Mouse (Mus musculus) erythroblast, embryonic 14.5 days (primary cell): Measurements from ENCODE around the gene Flt3. TPM values are rescaled to one million over a fixed set of nuclear protein-coding genes. Genes with fewer than 3 reads are reported as not detected.

Source experiments
- H3K27me3 ChIP-seq: 2 replicates; pipeline ENCODE4 v1.6.1; 2012; ENCODE audit warnings: inconsistent platforms; ENCODE audit not compliant: control insufficient read depth
- H3K36me3 ChIP-seq: 2 replicates; pipeline ENCODE4 v1.6.1; 2012; ENCODE audit warnings: mild to moderate bottlenecking, inconsistent platforms; ENCODE audit not compliant: control insufficient read depth
- H3K4me1 ChIP-seq: 2 replicates; pipeline ENCODE4 v1.6.1; 2012; ENCODE audit warnings: inconsistent platforms; ENCODE audit not compliant: control insufficient read depth
- H3K4me3 ChIP-seq: replicated peaks from 2 replicates; pipeline ENCODE3; 2012; ENCODE audit warnings: moderate library complexity, mild to moderate bottlenecking, inconsistent platforms
- H3K9me3 ChIP-seq: 2 replicates; pipeline ENCODE4 v1.6.1; 2012; ENCODE audit warnings: low read length, inconsistent platforms, mixed read lengths; ENCODE audit not compliant: control insufficient read depth
- GATA1 ChIP-seq: IDR thresholded peaks from 2 replicates; pipeline ENCODE4 v1.6.1; 2012; ENCODE audit warnings: low read length, inconsistent platforms, mixed read lengths
- TAL1 ChIP-seq: IDR thresholded peaks from 3 replicates; pipeline ENCODE4 v1.6.1; 2012; ENCODE audit warnings: low read length, inconsistent platforms, mixed read lengths
- polyA plus RNA-seq: library from polyadenylated mRNA; stranded (reverse); fragments of >175 nt; gene quantifications from 2 replicates; pipeline ENCODE4 v1.2.3, GENCODE M21; 2012

Gene Flt3
- polyA plus RNA-seq, 1 experiment = 0.01 TPM

- Histone ChIP-seq H3K27me3 (peaks cover 15% of the 10 kb centered on the region), H3K4me1 (no peaks in the 10 kb centered on the region), H3K36me3 (no peaks in the 10 kb centered on the region), H3K9me3 (no peaks in the 10 kb centered on the region), H3K4me3 (no peak overlapping the region)
- no peak for TF ChIP-seq TAL1
- no peak for TF ChIP-seq GATA1
These were observed 34.1 kb downstream of the Flt3 start for GRCm38 (mm10) chr5:147365995-147366765.

DNA sequence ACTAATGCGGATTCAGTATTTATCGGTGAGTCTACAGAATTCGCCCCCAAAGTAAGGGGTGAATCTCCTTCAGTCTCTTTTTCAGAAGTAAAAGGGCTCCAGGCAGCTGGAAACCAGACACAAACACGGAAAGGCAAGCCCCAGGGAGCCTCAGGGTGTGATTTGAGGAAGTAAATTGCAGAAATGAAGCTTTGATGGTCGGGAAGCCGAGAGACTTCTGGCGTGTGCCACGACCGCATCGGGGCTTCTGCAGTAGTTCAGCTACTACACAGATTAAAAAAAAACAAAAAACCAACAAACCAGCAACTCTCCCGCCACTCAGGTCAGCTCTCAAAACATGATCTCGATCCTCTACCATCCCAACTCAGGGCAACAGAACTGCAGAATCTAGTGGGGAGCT lies 37.2 kb downstream of the Flt3 start:
- TF ChIP-seq TAL1 (no peak), GATA1 (no peak)
- Histone ChIP-seq H3K4me3 (no peak overlapping the region), H3K9me3 (no peaks in the 10 kb centered on the region), H3K27me3 (peaks cover 15% of the 10 kb centered on the region), H3K36me3 (no peaks in the 10 kb centered on the region), H3K4me1 (no peaks in the 10 kb centered on the region)

DNA sequence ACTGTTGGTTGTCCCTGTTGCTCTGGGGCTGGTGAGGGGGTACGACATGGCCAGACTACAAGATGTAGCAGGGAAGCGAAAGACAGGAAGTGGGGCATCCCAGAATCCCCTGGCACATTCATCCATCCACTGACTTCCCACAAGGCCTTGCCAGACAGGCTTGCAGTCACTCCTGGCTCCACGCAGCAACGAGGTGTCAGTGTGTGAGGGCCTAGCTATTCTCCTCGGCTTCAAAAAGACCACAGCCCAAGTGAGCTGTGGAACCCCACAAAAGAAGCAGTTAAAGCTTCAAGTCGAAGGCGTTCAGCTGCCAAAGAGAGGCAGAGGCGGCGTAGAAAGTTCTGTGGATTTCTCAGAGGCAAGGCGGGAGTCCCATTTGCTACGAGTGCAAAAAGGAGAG lies 41.8 kb downstream of the Flt3 start:
- TF ChIP-seq GATA1 (no peak), TAL1 (no peak)
- no peaks in the 10 kb centered on the region for H3K9me3 ChIP-seq
- H3K4me3 ChIP-seq = no peak overlapping the region
- H3K27me3 ChIP-seq = no peaks in the 10 kb centered on the region
- no peaks in the 10 kb centered on the region for H3K4me1 ChIP-seq
- H3K36me3 ChIP-seq = no peaks in the 10 kb centered on the region

DNA sequence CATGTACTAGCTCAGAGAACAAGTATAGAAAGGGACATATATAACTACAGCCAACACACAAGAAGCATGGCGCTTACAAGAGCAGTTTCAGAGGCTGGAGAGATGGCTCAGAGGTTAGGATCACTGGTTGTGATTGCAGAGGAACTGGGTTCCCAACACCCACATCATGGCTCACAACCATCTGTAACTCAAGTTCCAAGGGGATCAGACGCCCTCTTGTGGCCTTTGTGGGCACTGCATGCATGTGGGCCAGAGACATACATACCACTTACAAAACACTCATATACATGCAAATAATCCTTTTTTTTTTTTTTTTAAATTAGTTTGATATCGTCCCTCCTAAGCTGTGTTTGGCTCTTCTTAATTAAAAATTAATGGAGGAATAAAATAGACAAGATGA lies 42.8 kb downstream of the Flt3 start:
- Histone ChIP-seq H3K27me3 (no peaks in the 10 kb centered on the region), H3K36me3 (no peaks in the 10 kb centered on the region), H3K4me3 (no peak overlapping the region), H3K4me1 (no peaks in the 10 kb centered on the region), H3K9me3 (no peaks in the 10 kb centered on the region)
- no peak for TF ChIP-seq GATA1
- TF ChIP-seq TAL1 = no peak

DNA sequence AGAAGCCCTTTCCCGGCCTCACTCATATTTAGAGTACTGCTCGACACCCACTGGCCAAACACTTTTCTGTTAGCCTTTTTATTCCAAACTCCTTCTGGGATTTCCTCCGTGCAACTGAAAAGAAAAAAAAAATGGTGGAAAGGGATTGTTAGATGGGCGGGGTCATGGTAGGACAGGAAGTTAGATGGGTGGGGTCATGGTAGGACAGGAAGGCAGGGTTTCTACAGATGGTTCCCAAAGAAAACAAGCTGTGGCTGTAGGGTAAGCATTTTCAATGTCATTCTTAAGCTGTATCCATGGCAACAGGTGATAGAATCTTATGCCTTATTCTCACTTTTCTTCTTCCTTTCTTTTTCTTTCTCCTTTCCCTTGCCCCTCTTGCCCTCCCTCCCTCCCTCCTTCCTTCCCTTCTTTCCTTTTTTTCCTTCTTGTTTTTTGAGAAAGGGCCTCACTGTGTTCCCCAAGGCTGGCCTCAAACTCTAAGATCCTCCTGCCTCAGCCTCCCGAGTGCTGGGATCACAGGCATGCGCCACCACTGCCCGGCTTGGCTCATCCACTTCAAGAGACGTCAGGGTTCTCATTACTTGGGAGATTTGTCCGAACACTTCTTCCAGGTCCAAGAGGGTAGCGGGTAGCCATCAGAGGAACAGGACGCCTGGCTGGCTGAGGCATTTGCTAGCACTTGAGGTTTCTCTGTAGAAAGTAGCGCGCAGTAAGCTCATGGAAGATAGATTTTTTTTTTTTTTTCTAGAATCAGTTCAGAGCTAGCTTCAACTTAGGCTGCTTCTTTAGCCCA lies 43.8 kb downstream of the Flt3 start:
- no peak overlapping the region for H3K4me3 ChIP-seq
- no peaks in the 10 kb centered on the region for H3K36me3 ChIP-seq
- H3K27me3 ChIP-seq = no peaks in the 10 kb centered on the region
- H3K9me3 ChIP-seq = no peaks in the 10 kb centered on the region
- no peaks in the 10 kb centered on the region for H3K4me1 ChIP-seq
- TF ChIP-seq TAL1 = no peak
- no peak for TF ChIP-seq GATA1

GRCm38 (mm10) chr5:147355788-147356187 lies 44.5 kb downstream of the Flt3 start:
- Histone ChIP-seq H3K9me3 (no peaks in the 10 kb centered on the region), H3K36me3 (no peaks in the 10 kb centered on the region), H3K4me3 (no peak overlapping the region), H3K27me3 (no peaks in the 10 kb centered on the region), H3K4me1 (no peaks in the 10 kb centered on the region)
- no peak for TF ChIP-seq TAL1

DNA sequence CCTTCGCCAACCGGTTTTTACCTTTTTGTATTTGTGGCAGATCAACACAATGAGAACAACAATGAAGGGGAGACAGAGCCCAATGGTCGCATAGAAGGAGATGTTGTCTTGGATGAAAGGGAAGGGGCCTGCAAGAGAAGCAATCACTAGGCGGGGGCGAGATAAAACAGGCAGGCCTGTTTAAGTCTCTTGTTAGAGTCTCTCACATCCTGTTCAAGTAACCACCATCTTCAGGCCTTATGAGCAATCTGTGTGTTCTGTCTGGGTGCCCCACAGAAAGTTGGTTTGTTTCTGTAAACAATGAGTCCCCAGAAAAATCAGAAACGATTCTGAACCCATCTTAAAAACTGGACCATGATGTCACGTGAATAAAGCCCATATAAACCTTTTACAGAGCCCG lies 45.3 kb downstream of the Flt3 start:
- no peaks in the 10 kb centered on the region for H3K27me3 ChIP-seq
- H3K4me3 ChIP-seq = no peak overlapping the region
- TF ChIP-seq TAL1 = no peak
- no peak for TF ChIP-seq GATA1
- no peaks in the 10 kb centered on the region for H3K36me3 ChIP-seq
- H3K9me3 ChIP-seq = no peaks in the 10 kb centered on the region
- no peaks in the 10 kb centered on the region for H3K4me1 ChIP-seq

GRCm38 (mm10) chr5:147354161-147354780 lies 46.0 kb downstream of the Flt3 start:
- no peaks in the 10 kb centered on the region for H3K27me3 ChIP-seq
- TF ChIP-seq TAL1 (no peak), GATA1 (no peak)
- H3K4me1 ChIP-seq = no peaks in the 10 kb centered on the region
- H3K36me3 ChIP-seq = no peaks in the 10 kb centered on the region
- no peaks in the 10 kb centered on the region for H3K9me3 ChIP-seq
- H3K4me3 ChIP-seq = no peak overlapping the region

- H3K36me3 ChIP-seq = no peaks in the 10 kb centered on the region
- no peaks in the 10 kb centered on the region for H3K27me3 ChIP-seq
- no peak for TF ChIP-seq TAL1
- H3K4me3 ChIP-seq = no peak overlapping the region
- no peaks in the 10 kb centered on the region for H3K9me3 ChIP-seq
- no peaks in the 10 kb centered on the region for H3K4me1 ChIP-seq
These were observed 48.4 kb downstream of the Flt3 start for GRCm38 (mm10) chr5:147351931-147352330.
